Mouse (Mus musculus): ENCODE data around the gene Chrna5.
"Not testable (repeated sequence)": the region's sequence is repeated elsewhere in the genome, so short reads cannot be mapped to it uniquely, and the experiment has no call there.

Chrna5 gene

GRCm38 (mm10) chr9:54980674-54981073 is at the start of gene Chrna5:
Gene Chrna5 (plus strand): TSS chr9:54980880.
- no peak for DNase-seq (ENCODE audit: low spot score)

GRCm38 (mm10) chr9:54931765-54932164 is 48.9 kb upstream of the Chrna5 start:
- DNase-seq (ENCODE audit: low spot score), result no peak

- no peak for DNase-seq (ENCODE audit: low spot score)
Measured at GRCm38 (mm10) chr9:54932379-54932778, 48.3 kb upstream of the Chrna5 start.

GRCm38 (mm10) chr9:54942071-54942470 is 38.6 kb upstream of the Chrna5 start:
- no peak for DNase-seq (ENCODE audit: low spot score)

- no peak for DNase-seq (ENCODE audit: low spot score)
Measured at GRCm38 (mm10) chr9:54944467-54944866, 36.2 kb upstream of the Chrna5 start.

GRCm38 (mm10) chr9:54946256-54946655 is 34.4 kb upstream of the Chrna5 start:
- no peak for DNase-seq (ENCODE audit: low spot score)

- DNase-seq (ENCODE audit: low spot score), result no peak
Measured at GRCm38 (mm10) chr9:54949465-54949864, 31.2 kb upstream of the Chrna5 start.

GRCm38 (mm10) chr9:54950162-54950561 is 30.5 kb upstream of the Chrna5 start:
- not testable (repeated sequence) for DNase-seq (ENCODE audit: low spot score)

GRCm38 (mm10) chr9:54950575-54951321 is 29.9 kb upstream of the Chrna5 start, which contains the start of the genes Psma4 and AY074887:
Gene Psma4 (plus strand): TSS chr9:54950790.
Gene AY074887 (minus strand): TSS chr9:54950998.
- DNase-seq (ENCODE audit: low spot score), result peak; percentile 60

- DNase-seq (ENCODE audit: low spot score), result no peak
Measured at GRCm38 (mm10) chr9:54961059-54961458, 19.6 kb upstream of the Chrna5 start.

- DNase-seq (ENCODE audit: low spot score), result no peak
Measured at GRCm38 (mm10) chr9:54963669-54964068, 17.0 kb upstream of the Chrna5 start.

- DNase-seq (ENCODE audit: low spot score), result no peak
Measured at GRCm38 (mm10) chr9:54969972-54970637, 10.6 kb upstream of the Chrna5 start.

GRCm38 (mm10) chr9:54981291-54982191 is 861 bp downstream of the Chrna5 start:
- no peak for DNase-seq (ENCODE audit: low spot score)

GRCm38 (mm10) chr9:54982401-54982800 is 1.7 kb downstream of the Chrna5 start:
- no peak for DNase-seq (ENCODE audit: low spot score)

GRCm38 (mm10) chr9:54990362-54990761 is 9.7 kb downstream of the Chrna5 start:
- no peak for DNase-seq (ENCODE audit: low spot score)

GRCm38 (mm10) chr9:54994381-54994780 is 13.7 kb downstream of the Chrna5 start:
- DNase-seq (ENCODE audit: low spot score), result no peak

GRCm38 (mm10) chr9:54995645-54996044 is 15.0 kb downstream of the Chrna5 start:
- DNase-seq (ENCODE audit: low spot score), result no peak

- DNase-seq (ENCODE audit: low spot score), result no peak
Measured at GRCm38 (mm10) chr9:55003609-55004008, 22.9 kb downstream of the Chrna5 start.

- no peak for DNase-seq (ENCODE audit: low spot score)
Measured at GRCm38 (mm10) chr9:55009692-55010091, 29.0 kb downstream of the Chrna5 start.

- no peak for DNase-seq (ENCODE audit: low spot score)
Measured at GRCm38 (mm10) chr9:55010588-55011350, 30.1 kb downstream of the Chrna5 start.

- no peak for DNase-seq (ENCODE audit: low spot score)
Measured at GRCm38 (mm10) chr9:55016926-55017325, 36.2 kb downstream of the Chrna5 start.

- no peak for DNase-seq (ENCODE audit: low spot score)
Measured at GRCm38 (mm10) chr9:55023326-55023725, 42.6 kb downstream of the Chrna5 start.
